Mouse (Mus musculus) MEL (cell line): Measurements from ENCODE around the gene Slc44a3. TPM values are rescaled to one million over a fixed set of nuclear protein-coding genes. Genes with fewer than 3 reads are reported as not detected.

Experiments
- DNase-seq: peaks from one replicate; pipeline ENCODE4 v3.0.0; 2011; ENCODE audit warnings: low read depth, low spot score
- H3K27ac ChIP-seq: 2 replicates; pipeline ENCODE4 v1.5.1; 2012; ENCODE audit warnings: low read depth, mild to moderate bottlenecking, control low read depth, low read length, moderate library complexity; ENCODE audit not compliant: control insufficient read depth
- H3K27me3 ChIP-seq, 2 experiments: fragments of 150-350 bp in 1 of 2; sonication (generic) in 1 of 2; 2 replicates each; pipeline ENCODE4 v1.6.1; 2012; ENCODE audit warnings: low read length in 2 of 2, mild to moderate bottlenecking in 2 of 2, improper control_type of control experiment in 1 of 2, moderate library complexity in 1 of 2; ENCODE audit not compliant: insufficient read depth in 2 of 2, control insufficient read depth in 1 of 2
- H3K36me3 ChIP-seq, 2 experiments: 2 replicates each; pipeline ENCODE4 v1.6.1; 2012 to 2014; ENCODE audit warnings: low read length in 2 of 2, improper control_type of control experiment in 1 of 2, inconsistent platforms in 1 of 2, mild to moderate bottlenecking in 1 of 2; ENCODE audit not compliant: insufficient read depth in 2 of 2, control insufficient read depth in 1 of 2
- H3K4me1 ChIP-seq, 2 experiments: fragments of 150-350 bp in 1 of 2; sonication (generic) in 1 of 2; 2 replicates each; pipeline ENCODE4 v1.6.1; 2012; ENCODE audit warnings: low read length in 2 of 2, improper control_type of control experiment in 1 of 2, mild to moderate bottlenecking in 1 of 2; ENCODE audit not compliant: insufficient read depth in 2 of 2, control insufficient read depth in 1 of 2
- H3K4me3 ChIP-seq, 2 experiments: fragments of 150-350 bp in 1 of 2; sonication (generic) in 1 of 2; 2 replicates each; pipeline ENCODE4 v1.5.1; 2012; ENCODE audit warnings: low read depth in 2 of 2, low read length in 2 of 2, mild to moderate bottlenecking in 2 of 2, moderate library complexity in 2 of 2, control low read depth in 1 of 2, improper control_type of control experiment in 1 of 2; ENCODE audit not compliant: control insufficient read depth in 1 of 2, insufficient read depth in 1 of 2
- H3K79me2 ChIP-seq: 2 replicates; pipeline ENCODE4 v1.6.1; 2012; ENCODE audit warnings: mild to moderate bottlenecking, low read length, moderate library complexity; ENCODE audit not compliant: control insufficient read depth, poor library complexity, insufficient read depth
- H3K9ac ChIP-seq: 2 replicates; pipeline ENCODE4 v1.6.1; 2012; ENCODE audit warnings: low read depth, mild to moderate bottlenecking, control low read depth, low read length, moderate library complexity; ENCODE audit not compliant: control insufficient read depth, poor library complexity, severe bottlenecking
- H3K9me3 ChIP-seq: fragments of 150-350 bp; sonication (generic); replicated peaks from 2 replicates; pipeline ENCODE4 v1.6.1; 2012; ENCODE audit warnings: mild to moderate bottlenecking, low read length, improper control_type of control experiment, moderate library complexity; ENCODE audit not compliant: insufficient read depth
- BHLHE40 ChIP-seq: IDR thresholded peaks from 2 replicates; pipeline ENCODE4 v1.6.1; 2012; ENCODE audit warnings: low read depth, mild to moderate bottlenecking, inconsistent platforms, low read length, improper control_type of control experiment, borderline replicate concordance
- CHD1 ChIP-seq: IDR thresholded peaks from 2 replicates; pipeline ENCODE4 v1.6.1; 2012; ENCODE audit warnings: low read depth, mild to moderate bottlenecking, inconsistent platforms, low read length, improper control_type of control experiment
- CHD2 ChIP-seq: IDR thresholded peaks from 2 replicates; pipeline ENCODE4 v1.6.1; 2011; ENCODE audit warnings: low read length, improper control_type of control experiment
- CTCF ChIP-seq, 3 experiments: IDR thresholded peaks in 2 of 3; conservative IDR thresholded peaks in 1 of 3; 2 replicates each; pipeline ENCODE4 v1.5.1; 2011 to 2012; ENCODE audit warnings: low read length in 3 of 3, low read depth in 2 of 3, mild to moderate bottlenecking in 2 of 3, improper control_type of control experiment in 1 of 3, inconsistent platforms in 1 of 3, mixed read lengths in 1 of 3, moderate library complexity in 1 of 3; ENCODE audit not compliant: control insufficient read depth in 1 of 3, insufficient read depth in 1 of 3, poor library complexity in 1 of 3, severe bottlenecking in 1 of 3
- E2F4 ChIP-seq: IDR thresholded peaks from 2 replicates; pipeline ENCODE4 v1.6.1; 2011; ENCODE audit warnings: low read depth, low read length, improper control_type of control experiment, borderline replicate concordance
- ELF1 ChIP-seq: IDR thresholded peaks from 2 replicates; pipeline ENCODE4 v1.6.1; 2014; ENCODE audit warnings: low read depth, mild to moderate bottlenecking, inconsistent platforms, low read length, improper control_type of control experiment, moderate library complexity
- EP300 ChIP-seq, 2 experiments: IDR thresholded peaks; 2 replicates each; pipeline ENCODE4 v1.6.1; 2011; ENCODE audit warnings: improper control_type of control experiment in 2 of 2, low read length in 2 of 2, low read depth in 1 of 2, mild to moderate bottlenecking in 1 of 2
- ETS1 ChIP-seq: IDR thresholded peaks from 2 replicates; pipeline ENCODE4 v1.6.1; 2012; ENCODE audit warnings: low read depth, mild to moderate bottlenecking, inconsistent platforms, low read length, improper control_type of control experiment, moderate library complexity
- GABPA ChIP-seq: IDR thresholded peaks from 2 replicates; pipeline ENCODE4 v1.6.1; 2012; ENCODE audit warnings: low read depth, mild to moderate bottlenecking, inconsistent platforms, low read length, improper control_type of control experiment, moderate library complexity
- HCFC1 ChIP-seq: IDR thresholded peaks from 2 replicates; pipeline ENCODE4 v1.6.1; 2012; ENCODE audit warnings: low read depth, mild to moderate bottlenecking, inconsistent platforms, low read length, improper control_type of control experiment, moderate library complexity
- KAT2A ChIP-seq: conservative IDR thresholded peaks from 2 replicates; pipeline ENCODE4 v1.6.1; 2012; ENCODE audit warnings: low read depth, low read length, improper control_type of control experiment, inconsistent platforms
- MAFK ChIP-seq: IDR thresholded peaks from 2 replicates; pipeline ENCODE4 v1.6.1; 2011; ENCODE audit warnings: low read depth, mild to moderate bottlenecking, low read length, improper control_type of control experiment, borderline replicate concordance
- MAX ChIP-seq: IDR thresholded peaks from 2 replicates; pipeline ENCODE4 v1.6.1; 2011; ENCODE audit warnings: low read length, improper control_type of control experiment
- MXI1 ChIP-seq: IDR thresholded peaks from 2 replicates; pipeline ENCODE4 v1.6.1; 2011; ENCODE audit warnings: mild to moderate bottlenecking, low read depth, low read length, improper control_type of control experiment
- MYB ChIP-seq: IDR thresholded peaks from 2 replicates; pipeline ENCODE4 v1.6.1; 2011; ENCODE audit warnings: mild to moderate bottlenecking, low read depth, low read length, improper control_type of control experiment
- MYC ChIP-seq: IDR thresholded peaks from 2 replicates; pipeline ENCODE4 v1.6.1; 2011; ENCODE audit warnings: low read depth, mild to moderate bottlenecking, low read length, improper control_type of control experiment, moderate library complexity
- NELFE ChIP-seq: IDR thresholded peaks from 2 replicates; pipeline ENCODE4 v1.6.1; 2011; ENCODE audit warnings: low read depth, low read length, improper control_type of control experiment
- NRF1 ChIP-seq: IDR thresholded peaks from 2 replicates; pipeline ENCODE4 v1.6.1; 2014; ENCODE audit warnings: low read depth, mild to moderate bottlenecking, inconsistent platforms, low read length, improper control_type of control experiment, moderate library complexity; ENCODE audit not compliant: poor library complexity, insufficient read depth, severe bottlenecking
- POLR2AphosphoS5 ChIP-seq: IDR thresholded peaks from 2 replicates; pipeline ENCODE4 v1.6.1; 2012; ENCODE audit warnings: low read depth, borderline replicate concordance, mild to moderate bottlenecking, inconsistent platforms, low read length, moderate library complexity, mixed read lengths
- TCF12 ChIP-seq: IDR thresholded peaks from 2 replicates; pipeline ENCODE4 v1.6.1; 2014; ENCODE audit warnings: low read depth, mild to moderate bottlenecking, inconsistent platforms, low read length, improper control_type of control experiment, moderate library complexity
- USF2 ChIP-seq, 2 experiments: IDR thresholded peaks; 2 replicates each; pipeline ENCODE4 v1.6.1; 2011 to 2012; ENCODE audit warnings: improper control_type of control experiment in 2 of 2, low read length in 2 of 2, borderline replicate concordance in 1 of 2, inconsistent platforms in 1 of 2, low read depth in 1 of 2, mild to moderate bottlenecking in 1 of 2; ENCODE audit not compliant: insufficient read depth in 1 of 2
- ZKSCAN1 ChIP-seq: IDR thresholded peaks from 2 replicates; pipeline ENCODE4 v1.6.1; 2012; ENCODE audit warnings: low read depth, mild to moderate bottlenecking, inconsistent platforms, low read length, improper control_type of control experiment, moderate library complexity
- ZNF384 ChIP-seq: IDR thresholded peaks from 2 replicates; pipeline ENCODE4 v1.6.1; 2012; ENCODE audit warnings: low read depth, mild to moderate bottlenecking, inconsistent platforms, low read length, improper control_type of control experiment
- polyA plus RNA-seq, 2 experiments: library from polyadenylated mRNA; stranded (reverse) in 1 of 2; unstranded in 1 of 2; fragments of >175 nt in 1 of 2; fragments of >200 nt in 1 of 2; gene quantifications; 2 replicates each; pipeline versions ENCODE4 v1.2.1 to v1.2.4; 2012; ENCODE audit warnings: low replicate concordance in 2 of 2, low read depth in 1 of 2; ENCODE audit not compliant: insufficient read length in 2 of 2, insufficient read depth in 1 of 2, missing spikeins in 1 of 2
- total RNA-seq: library from RNA; depleted of rRNA; stranded (reverse); fragments of 300-350 nt; gene quantifications from 2 replicates; pipeline ENCODE4 v1.2.3, GENCODE M21; 2012

Slc44a3 gene
- total and polyA plus RNA-seq, 3 experiments = 0.08 to 0.11 TPM; not detected in 1

GRCm38 (mm10) chr3:121443861-121444271 is 88.3 kb downstream of the Slc44a3 start:
- H3K27me3 ChIP-seq = no peaks in the 10 kb centered on the region

GRCm38 (mm10) chr3:121442288-121442687 is 89.9 kb downstream of the Slc44a3 start:
- H3K9ac ChIP-seq = no peak overlapping the region
- H3K4me1 ChIP-seq = 0 out of 4 replicates have a peak, but pooled peaks cover 0 to 9% of the 10 kb centered on the region in 2 experiments

More at GRCm38 (mm10) chr3:121443861-121444271, 88.3 kb downstream of the Slc44a3 start:
- Histone ChIP-seq H3K79me2 (no peaks in the 10 kb centered on the region), H3K9me3 (no peaks in the 10 kb centered on the region), H3K4me1 (0 out of 4 replicates have a peak, but pooled peaks cover 0 to 9% of the 10 kb centered on the region in 2 experiments), H3K9ac (no peak overlapping the region), H3K27ac (no peak overlapping the region), H3K4me3 (no peak overlapping the region), H3K36me3 (peaks cover 0 to 2% of the 10 kb centered on the region in 2 experiments; a peak in 1 of 4 replicates)
- TF ChIP-seq MAX (no peak), ZKSCAN1 (no peak), NELFE (no peak), ETS1 (peak; percentile 59), MYB (no peak), USF2 (IDR thresholded peaks at IDR 0.05; ENCODE audit: borderline replicate concordance in 1 of 2, insufficient read depth in 1 of 2, low read depth in 1 of 2, low read length in 2 of 2) (no peak), TCF12 (0 out of 2 replicates have a peak, but pooled peaks have one; percentile 16), ELF1 (no peak), GABPA (no peak), EP300 (IDR thresholded peaks at IDR 0.05; ENCODE audit: low read depth in 1 of 2, low read length in 2 of 2) (0 out of 4 replicates have a peak, but pooled peaks of 1 of the 2 experiments have one; percentile 21)
- peak; percentile 19 for DNase-seq

More at GRCm38 (mm10) chr3:121442288-121442687, 89.9 kb downstream of the Slc44a3 start:
- H3K4me3 ChIP-seq = no peak overlapping the region
- no peak overlapping the region for H3K27ac ChIP-seq
- no peaks in the 10 kb centered on the region for H3K9me3 ChIP-seq
- H3K27me3 ChIP-seq = no peaks in the 10 kb centered on the region
- DNase-seq = no peak
- no peak for TF ChIP-seq MYB
- no peak for TF ChIP-seq KAT2A
- TF ChIP-seq MAX = no peak
- no peak for TF ChIP-seq NRF1
- no peak for TF ChIP-seq POLR2AphosphoS5
- TF ChIP-seq ETS1 = no peak
- no peak for TF ChIP-seq CHD1
- no peak for TF ChIP-seq E2F4
- no peak for TF ChIP-seq ZNF384
- no peak for TF ChIP-seq MXI1
- no peak for TF ChIP-seq MAFK
- no peak for TF ChIP-seq BHLHE40
- no peak for TF ChIP-seq CTCF (IDR thresholded peaks at IDR 0.05 in 2 of 3, conservative IDR thresholded peaks at IDR 0.05 in 1 of 3; ENCODE audit: control insufficient read depth in 1 of 3, insufficient read depth in 1 of 3, low read depth in 2 of 3, low read length in 3 of 3, poor library complexity in 1 of 3, severe bottlenecking in 1 of 3)
- no peak for TF ChIP-seq CHD2
- TF ChIP-seq MYC = no peak
- no peak for TF ChIP-seq HCFC1
- TF ChIP-seq, all 39 proteins: peak for 0
- no peaks in the 10 kb centered on the region for H3K79me2 ChIP-seq
- peaks cover 0 to 2% of the 10 kb centered on the region in 2 experiments; a peak in 1 of 4 replicates for H3K36me3 ChIP-seq
